Mouse (Mus musculus): Measurements from ENCODE around the gene Ifnar1. TPM values are rescaled to one million over a fixed set of nuclear protein-coding genes. Genes with fewer than 3 reads are reported as not detected.

Gene Ifnar1
- polyA plus RNA-seq, 1 experiment from 2014 or later, result 47.1 TPM

- H3K4me1 ChIP-seq (replicated peaks; ENCODE audit: control insufficient read depth, insufficient read depth, low read length), result peaks cover 12% of the 10 kb centered on the region
- 92% methylated on average over 2 of the region's 2 CpGs for WGBS
- no peak for ATAC-seq (ENCODE audit: low FRiP score)
Measured at GRCm38 (mm10) chr16:91488066-91488465, 3.0 kb downstream of the Ifnar1 start.

GRCm38 (mm10) chr16:91490897-91491296 lies 5.9 kb downstream of the Ifnar1 start:
- Histone ChIP-seq H3K36me3 (replicated peaks; ENCODE audit: control insufficient read depth, insufficient read depth) (peaks cover 65% of the 10 kb centered on the region), H3K4me2 (replicated peaks) (no peak overlapping the region), H3K27me3 (ENCODE audit: control insufficient read depth, insufficient read depth, low read length) (no peaks in the 10 kb centered on the region), H3K9ac (no peak overlapping the region), H3K9me3 (ENCODE audit: control insufficient read depth, low read length) (no peaks in the 10 kb centered on the region), H3K4me1 (replicated peaks; ENCODE audit: control insufficient read depth, insufficient read depth, low read length) (peaks cover 6% of the 10 kb centered on the region), H3K4me3 (replicated peaks; ENCODE audit: low read length) (no peak overlapping the region), H3K27ac (no peak overlapping the region)
- 88% methylated on average over 4 of the region's 4 CpGs for WGBS
- ATAC-seq (ENCODE audit: low FRiP score) (no peak), DNase-seq (ENCODE audit: low spot score) (no peak)

More at GRCm38 (mm10) chr16:91488066-91488465, 3.0 kb downstream of the Ifnar1 start:
- Histone ChIP-seq H3K36me3 (replicated peaks; ENCODE audit: control insufficient read depth, insufficient read depth) (peaks cover 38% of the 10 kb centered on the region), H3K9me3 (ENCODE audit: control insufficient read depth, low read length) (no peaks in the 10 kb centered on the region), H3K4me2 (replicated peaks) (no peak overlapping the region), H3K27me3 (ENCODE audit: control insufficient read depth, insufficient read depth, low read length) (no peaks in the 10 kb centered on the region), H3K9ac (no peak overlapping the region), H3K27ac (no peak overlapping the region), H3K4me3 (replicated peaks; ENCODE audit: low read length) (no peak overlapping the region)
- DNase-seq (ENCODE audit: low spot score), result no peak

- WGBS, result 88% methylated on average over 3 of the region's 3 CpGs
- no peaks in the 10 kb centered on the region for H3K27me3 ChIP-seq (ENCODE audit: control insufficient read depth, insufficient read depth, low read length)
- H3K36me3 ChIP-seq (replicated peaks; ENCODE audit: control insufficient read depth, insufficient read depth), result peaks cover 71% of the 10 kb centered on the region
- ATAC-seq (ENCODE audit: low FRiP score) (no peak), DNase-seq (ENCODE audit: low spot score) (no peak)
- H3K27ac ChIP-seq, result no peak overlapping the region
- H3K4me2 ChIP-seq (replicated peaks), result no peak overlapping the region
- no peaks in the 10 kb centered on the region for H3K9me3 ChIP-seq (ENCODE audit: control insufficient read depth, low read length)
- no peak overlapping the region for H3K4me3 ChIP-seq (replicated peaks; ENCODE audit: low read length)
- no peak overlapping the region for H3K9ac ChIP-seq
- H3K4me1 ChIP-seq (replicated peaks; ENCODE audit: control insufficient read depth, insufficient read depth, low read length), result 0 out of 2 replicates have a peak, but pooled peaks cover under 1% of the 10 kb centered on the region
Measured at GRCm38 (mm10) chr16:91491473-91491872, 6.4 kb downstream of the Ifnar1 start.

GRCm38 (mm10) chr16:91495501-91495900 lies 10.5 kb downstream of the Ifnar1 start:
- Histone ChIP-seq H3K9me3 (ENCODE audit: control insufficient read depth, low read length) (no peaks in the 10 kb centered on the region), H3K4me2 (replicated peaks) (no peak overlapping the region), H3K4me3 (replicated peaks; ENCODE audit: low read length) (no peak overlapping the region), H3K27ac (no peak overlapping the region), H3K36me3 (replicated peaks; ENCODE audit: control insufficient read depth, insufficient read depth) (peaks cover 98% of the 10 kb centered on the region), H3K4me1 (replicated peaks; ENCODE audit: control insufficient read depth, insufficient read depth, low read length) (no peaks in the 10 kb centered on the region), H3K9ac (no peak overlapping the region), H3K27me3 (ENCODE audit: control insufficient read depth, insufficient read depth, low read length) (no peaks in the 10 kb centered on the region)
- DNase-seq (ENCODE audit: low spot score) (no peak), ATAC-seq (ENCODE audit: low FRiP score) (no peak)
- 96% methylated on average over 4 of the region's 4 CpGs for WGBS

GRCm38 (mm10) chr16:91496206-91496605 lies 11.2 kb downstream of the Ifnar1 start:
- Histone ChIP-seq H3K9ac (no peak overlapping the region), H3K27ac (no peak overlapping the region), H3K4me1 (replicated peaks; ENCODE audit: control insufficient read depth, insufficient read depth, low read length) (no peaks in the 10 kb centered on the region), H3K27me3 (ENCODE audit: control insufficient read depth, insufficient read depth, low read length) (no peaks in the 10 kb centered on the region), H3K9me3 (ENCODE audit: control insufficient read depth, low read length) (no peaks in the 10 kb centered on the region), H3K4me2 (replicated peaks) (no peak overlapping the region), H3K4me3 (replicated peaks; ENCODE audit: low read length) (no peak overlapping the region), H3K36me3 (replicated peaks; ENCODE audit: control insufficient read depth, insufficient read depth) (peaks cover 98% of the 10 kb centered on the region)
- DNase-seq (ENCODE audit: low spot score) (no peak), ATAC-seq (ENCODE audit: low FRiP score) (no peak)
- 93% methylated on average over 17 of the region's 17 CpGs for WGBS

GRCm38 (mm10) chr16:91496766-91497165 lies 11.7 kb downstream of the Ifnar1 start:
- Histone ChIP-seq H3K4me1 (replicated peaks; ENCODE audit: control insufficient read depth, insufficient read depth, low read length) (no peaks in the 10 kb centered on the region), H3K36me3 (replicated peaks; ENCODE audit: control insufficient read depth, insufficient read depth) (peaks cover 98% of the 10 kb centered on the region), H3K27me3 (ENCODE audit: control insufficient read depth, insufficient read depth, low read length) (no peaks in the 10 kb centered on the region), H3K4me3 (replicated peaks; ENCODE audit: low read length) (no peak overlapping the region), H3K4me2 (replicated peaks) (no peak overlapping the region), H3K27ac (no peak overlapping the region), H3K9ac (no peak overlapping the region), H3K9me3 (ENCODE audit: control insufficient read depth, low read length) (no peaks in the 10 kb centered on the region)
- WGBS, result 94% methylated on average over 3 of the region's 3 CpGs
- DNase-seq (ENCODE audit: low spot score) (no peak), ATAC-seq (ENCODE audit: low FRiP score) (no peak)

GRCm38 (mm10) chr16:91498041-91498440 lies 13.0 kb downstream of the Ifnar1 start:
- DNase-seq (ENCODE audit: low spot score) (no peak), ATAC-seq (ENCODE audit: low FRiP score) (no peak)
- peaks cover 93% of the 10 kb centered on the region for H3K36me3 ChIP-seq (replicated peaks; ENCODE audit: control insufficient read depth, insufficient read depth)
- H3K4me2 ChIP-seq (replicated peaks), result no peak overlapping the region
- H3K4me3 ChIP-seq (replicated peaks; ENCODE audit: low read length), result no peak overlapping the region
- H3K27me3 ChIP-seq (ENCODE audit: control insufficient read depth, insufficient read depth, low read length), result no peaks in the 10 kb centered on the region
- H3K9me3 ChIP-seq (ENCODE audit: control insufficient read depth, low read length), result no peaks in the 10 kb centered on the region
- no peak overlapping the region for H3K27ac ChIP-seq
- 94% methylated on average over 7 of the region's 7 CpGs for WGBS
- no peak overlapping the region for H3K9ac ChIP-seq
- no peaks in the 10 kb centered on the region for H3K4me1 ChIP-seq (replicated peaks; ENCODE audit: control insufficient read depth, insufficient read depth, low read length)

GRCm38 (mm10) chr16:91504701-91505100 lies 19.7 kb downstream of the Ifnar1 start:
- H3K36me3 ChIP-seq (replicated peaks; ENCODE audit: control insufficient read depth, insufficient read depth), result peaks cover 87% of the 10 kb centered on the region
- H3K4me1 ChIP-seq (replicated peaks; ENCODE audit: control insufficient read depth, insufficient read depth, low read length), result no peaks in the 10 kb centered on the region
- H3K4me2 ChIP-seq (replicated peaks), result no peak overlapping the region
- ATAC-seq (ENCODE audit: low FRiP score), result no peak
- H3K4me3 ChIP-seq (replicated peaks; ENCODE audit: low read length), result no peak overlapping the region
- no peaks in the 10 kb centered on the region for H3K9me3 ChIP-seq (ENCODE audit: control insufficient read depth, low read length)
- no peak overlapping the region for H3K27ac ChIP-seq
- no peaks in the 10 kb centered on the region for H3K27me3 ChIP-seq (ENCODE audit: control insufficient read depth, insufficient read depth, low read length)
- no peak for DNase-seq (ENCODE audit: low spot score)
- H3K9ac ChIP-seq, result no peak overlapping the region
- WGBS, result 92% methylated on average over 7 of the region's 7 CpGs

GRCm38 (mm10) chr16:91505116-91505601 lies 20.1 kb downstream of the Ifnar1 start:
- ATAC-seq (ENCODE audit: low FRiP score), result no peak
- Histone ChIP-seq H3K9ac (no peak overlapping the region), H3K9me3 (ENCODE audit: control insufficient read depth, low read length) (no peaks in the 10 kb centered on the region), H3K4me1 (replicated peaks; ENCODE audit: control insufficient read depth, insufficient read depth, low read length) (no peaks in the 10 kb centered on the region), H3K4me3 (replicated peaks; ENCODE audit: low read length) (no peak overlapping the region), H3K36me3 (replicated peaks; ENCODE audit: control insufficient read depth, insufficient read depth) (peaks cover 87% of the 10 kb centered on the region), H3K4me2 (replicated peaks) (no peak overlapping the region), H3K27ac (no peak overlapping the region), H3K27me3 (ENCODE audit: control insufficient read depth, insufficient read depth, low read length) (no peaks in the 10 kb centered on the region)
- WGBS, result 88% methylated on average over 15 of the region's 15 CpGs
- DNase-seq (ENCODE audit: low spot score), result no peak

- H3K27ac ChIP-seq, result no peak overlapping the region
- WGBS, result 96% methylated on average over 12 of the region's 12 CpGs
- peaks cover 79% of the 10 kb centered on the region for H3K36me3 ChIP-seq (replicated peaks; ENCODE audit: control insufficient read depth, insufficient read depth)
- H3K4me2 ChIP-seq (replicated peaks), result no peak overlapping the region
- no peaks in the 10 kb centered on the region for H3K4me1 ChIP-seq (replicated peaks; ENCODE audit: control insufficient read depth, insufficient read depth, low read length)
- no peaks in the 10 kb centered on the region for H3K9me3 ChIP-seq (ENCODE audit: control insufficient read depth, low read length)
- no peak overlapping the region for H3K4me3 ChIP-seq (replicated peaks; ENCODE audit: low read length)
- ATAC-seq (ENCODE audit: low FRiP score) (no peak), DNase-seq (ENCODE audit: low spot score) (no peak)
- no peaks in the 10 kb centered on the region for H3K27me3 ChIP-seq (ENCODE audit: control insufficient read depth, insufficient read depth, low read length)
- no peak overlapping the region for H3K9ac ChIP-seq
Measured at GRCm38 (mm10) chr16:91506396-91506795, 21.4 kb downstream of the Ifnar1 start.
